Mouse (Mus musculus) midbrain, embryonic 10.5 days (tissue): ENCODE measurements around the gene Osbpl3. TPM values are rescaled to one million over a fixed set of nuclear protein-coding genes. Genes with fewer than 3 reads are reported as not detected.

Experiments
- DNase-seq: peaks from one replicate; pipeline ENCODE4 v3.0.0-alpha.2; 2017; ENCODE audit warnings: low spot score
- H3K27ac ChIP-seq: fragments of 300-500 bp; sonication (generic); replicated peaks from 2 replicates; pipeline ENCODE4 v1.5.1; 2016; ENCODE audit warnings: mild to moderate bottlenecking
- H3K27me3 ChIP-seq: fragments of 300-500 bp; sonication (generic); 2 replicates; pipeline ENCODE4 v1.6.1; 2016; ENCODE audit warnings: low read depth, mild to moderate bottlenecking; ENCODE audit not compliant: poor library complexity, severe bottlenecking
- H3K36me3 ChIP-seq: fragments of 300-500 bp; sonication (generic); 2 replicates; pipeline ENCODE4 v1.6.1; 2016; ENCODE audit warnings: mild to moderate bottlenecking, moderate library complexity
- H3K4me1 ChIP-seq: fragments of 300-500 bp; sonication (generic); 2 replicates; pipeline ENCODE4 v1.6.1; 2016
- H3K4me3 ChIP-seq: fragments of 300-500 bp; sonication (generic); 2 replicates; pipeline ENCODE4 v1.5.1; 2016; ENCODE audit warnings: mild to moderate bottlenecking, moderate library complexity
- H3K9me3 ChIP-seq: fragments of 300-500 bp; sonication (generic); replicated peaks from 2 replicates; pipeline ENCODE4 v1.6.1; 2016; ENCODE audit warnings: mild to moderate bottlenecking
- WGBS: fragments of 180-500 bp; shearing (Covaris S2); methylation state at CpG from one replicate; pipeline ENCODE4 v1.1.7; 2016; 5-methylcytosine and 5-hydroxymethylcytosine counted together
- polyA plus RNA-seq: library from polyadenylated mRNA; unstranded; fragments of >200 nt; fragmentation: Nextera tagmentation; extraction: Ambion mirVana; gene quantifications from 2 replicates; pipeline ENCODE4 v1.2.1, GENCODE M21; 2016

Gene Osbpl3
- polyA plus RNA-seq, 1 experiment from 2014 or later = 7.3 TPM

- peaks cover 6% of the 10 kb centered on the region for H3K4me1 ChIP-seq
- no peaks in the 10 kb centered on the region for H3K27me3 ChIP-seq
- 72% methylated on average over 7 of the region's 7 CpGs for WGBS
- H3K4me3 ChIP-seq = no peak overlapping the region
- no peak overlapping the region for H3K27ac ChIP-seq
- DNase-seq = no peak
- no peaks in the 10 kb centered on the region for H3K36me3 ChIP-seq
- H3K9me3 ChIP-seq = no peaks in the 10 kb centered on the region
These were observed 60.2 kb downstream of the Osbpl3 start for GRCm38 (mm10) chr6:50395641-50396312.

GRCm38 (mm10) chr6:50394432-50394831 lies 61.6 kb downstream of the Osbpl3 start:
- no peak for DNase-seq
- Histone ChIP-seq H3K9me3 (no peaks in the 10 kb centered on the region), H3K27ac (no peak overlapping the region), H3K27me3 (no peaks in the 10 kb centered on the region), H3K4me3 (no peak overlapping the region), H3K36me3 (no peaks in the 10 kb centered on the region), H3K4me1 (peaks cover 2% of the 10 kb centered on the region)
- 88% methylated on average over 3 of the region's 3 CpGs for WGBS

- H3K36me3 ChIP-seq = no peaks in the 10 kb centered on the region
- DNase-seq = no peak
- WGBS = 89% methylated on average over 8 of the region's 8 CpGs
- no peak overlapping the region for H3K4me3 ChIP-seq
- H3K9me3 ChIP-seq = no peaks in the 10 kb centered on the region
- no peak overlapping the region for H3K27ac ChIP-seq
- H3K27me3 ChIP-seq = no peaks in the 10 kb centered on the region
- no peaks in the 10 kb centered on the region for H3K4me1 ChIP-seq
These were observed 62.0 kb downstream of the Osbpl3 start for GRCm38 (mm10) chr6:50393960-50394359.

- 89% methylated on average over 3 of the region's 3 CpGs for WGBS
- no peak for DNase-seq
- Histone ChIP-seq H3K4me3 (no peak overlapping the region), H3K4me1 (no peaks in the 10 kb centered on the region), H3K9me3 (no peaks in the 10 kb centered on the region), H3K27me3 (no peaks in the 10 kb centered on the region), H3K27ac (no peak overlapping the region), H3K36me3 (no peaks in the 10 kb centered on the region)
These were observed 64.0 kb downstream of the Osbpl3 start for GRCm38 (mm10) chr6:50391951-50392350.

GRCm38 (mm10) chr6:50390313-50390712 lies 65.7 kb downstream of the Osbpl3 start:
- H3K4me1 ChIP-seq = no peaks in the 10 kb centered on the region
- no peaks in the 10 kb centered on the region for H3K9me3 ChIP-seq
- H3K4me3 ChIP-seq = no peak overlapping the region
- 87% methylated on average over 5 of the region's 5 CpGs for WGBS
- no peak overlapping the region for H3K27ac ChIP-seq
- DNase-seq = no peak
- H3K27me3 ChIP-seq = no peaks in the 10 kb centered on the region
- no peaks in the 10 kb centered on the region for H3K36me3 ChIP-seq

GRCm38 (mm10) chr6:50387629-50388028 lies 68.4 kb downstream of the Osbpl3 start:
- H3K9me3 ChIP-seq = no peaks in the 10 kb centered on the region
- no peaks in the 10 kb centered on the region for H3K36me3 ChIP-seq
- no peaks in the 10 kb centered on the region for H3K4me1 ChIP-seq
- no peak overlapping the region for H3K4me3 ChIP-seq
- no peaks in the 10 kb centered on the region for H3K27me3 ChIP-seq
- DNase-seq = no peak
- WGBS = 74% methylated on average over 5 of the region's 5 CpGs
- H3K27ac ChIP-seq = no peak overlapping the region

GRCm38 (mm10) chr6:50386497-50386896 lies 69.5 kb downstream of the Osbpl3 start:
- DNase-seq = no peak
- Histone ChIP-seq H3K9me3 (no peaks in the 10 kb centered on the region), H3K36me3 (no peaks in the 10 kb centered on the region), H3K4me3 (no peak overlapping the region), H3K27ac (no peak overlapping the region), H3K4me1 (peaks cover 6% of the 10 kb centered on the region; the same call in 1 of the 2 replicates), H3K27me3 (no peaks in the 10 kb centered on the region)
- 90% methylated on average over 4 of the region's 4 CpGs for WGBS

GRCm38 (mm10) chr6:50385451-50386013 lies 70.5 kb downstream of the Osbpl3 start:
- no peak for DNase-seq
- H3K36me3 ChIP-seq = no peaks in the 10 kb centered on the region
- 91% methylated on average over 8 of the region's 8 CpGs for WGBS

GRCm38 (mm10) chr6:50382711-50383110 lies 73.3 kb downstream of the Osbpl3 start:
- no peaks in the 10 kb centered on the region for H3K36me3 ChIP-seq
- 96% methylated on average over 7 of the region's 7 CpGs for WGBS
- H3K9me3 ChIP-seq = no peaks in the 10 kb centered on the region
- H3K4me1 ChIP-seq = peaks cover 6% of the 10 kb centered on the region; the same call in 1 of the 2 replicates
- DNase-seq = no peak
- H3K27me3 ChIP-seq = no peaks in the 10 kb centered on the region
- no peak overlapping the region for H3K27ac ChIP-seq
- H3K4me3 ChIP-seq = no peak overlapping the region

More at GRCm38 (mm10) chr6:50385451-50386013, 70.5 kb downstream of the Osbpl3 start:
- Histone ChIP-seq H3K27me3 (no peaks in the 10 kb centered on the region), H3K4me3 (no peak overlapping the region), H3K4me1 (peaks cover 6% of the 10 kb centered on the region; the same call in 1 of the 2 replicates), H3K9me3 (no peaks in the 10 kb centered on the region), H3K27ac (no peak overlapping the region)

GRCm38 (mm10) chr6:50382196-50382595 lies 73.8 kb downstream of the Osbpl3 start:
- Histone ChIP-seq H3K27ac (no peak overlapping the region), H3K4me3 (no peak overlapping the region), H3K4me1 (peaks cover 6% of the 10 kb centered on the region; the same call in 1 of the 2 replicates), H3K9me3 (no peaks in the 10 kb centered on the region), H3K36me3 (no peaks in the 10 kb centered on the region), H3K27me3 (no peaks in the 10 kb centered on the region)
- WGBS = 73% methylated on average over 8 of the region's 8 CpGs
- no peak for DNase-seq

GRCm38 (mm10) chr6:50381504-50382091 lies 74.4 kb downstream of the Osbpl3 start:
- Histone ChIP-seq H3K27me3 (no peaks in the 10 kb centered on the region), H3K36me3 (no peaks in the 10 kb centered on the region), H3K27ac (no peak overlapping the region), H3K4me3 (no peak overlapping the region), H3K9me3 (no peaks in the 10 kb centered on the region), H3K4me1 (peaks cover 6% of the 10 kb centered on the region; the same call in 1 of the 2 replicates)
- 58% methylated on average over 11 of the region's 11 CpGs for WGBS
- DNase-seq = no peak

- no peak overlapping the region for H3K4me3 ChIP-seq
- no peak overlapping the region for H3K27ac ChIP-seq
- no peaks in the 10 kb centered on the region for H3K9me3 ChIP-seq
- 93% methylated on average over 4 of the region's 4 CpGs for WGBS
- no peaks in the 10 kb centered on the region for H3K27me3 ChIP-seq
- H3K36me3 ChIP-seq = no peaks in the 10 kb centered on the region
- no peak for DNase-seq
- H3K4me1 ChIP-seq = peaks cover 6% of the 10 kb centered on the region; the same call in 1 of the 2 replicates
These were observed 76.3 kb downstream of the Osbpl3 start for GRCm38 (mm10) chr6:50379740-50380139.

- WGBS = 87% methylated on average over 5 of the region's 5 CpGs
- no peak overlapping the region for H3K27ac ChIP-seq
- no peaks in the 10 kb centered on the region for H3K27me3 ChIP-seq
- no peaks in the 10 kb centered on the region for H3K9me3 ChIP-seq
- no peaks in the 10 kb centered on the region for H3K36me3 ChIP-seq
- no peak overlapping the region for H3K4me3 ChIP-seq
- peaks cover 6% of the 10 kb centered on the region; the same call in 1 of the 2 replicates for H3K4me1 ChIP-seq
- no peak for DNase-seq
These were observed 76.9 kb downstream of the Osbpl3 start for GRCm38 (mm10) chr6:50379136-50379535.
